Mouse (Mus musculus): ENCODE results near the gene Glp2r. TPM values are rescaled to one million over a fixed set of nuclear protein-coding genes. Genes with fewer than 3 reads are reported as not detected.

The Glp2r gene
- polyA plus RNA-seq, 1 experiment: not detected

DNA sequence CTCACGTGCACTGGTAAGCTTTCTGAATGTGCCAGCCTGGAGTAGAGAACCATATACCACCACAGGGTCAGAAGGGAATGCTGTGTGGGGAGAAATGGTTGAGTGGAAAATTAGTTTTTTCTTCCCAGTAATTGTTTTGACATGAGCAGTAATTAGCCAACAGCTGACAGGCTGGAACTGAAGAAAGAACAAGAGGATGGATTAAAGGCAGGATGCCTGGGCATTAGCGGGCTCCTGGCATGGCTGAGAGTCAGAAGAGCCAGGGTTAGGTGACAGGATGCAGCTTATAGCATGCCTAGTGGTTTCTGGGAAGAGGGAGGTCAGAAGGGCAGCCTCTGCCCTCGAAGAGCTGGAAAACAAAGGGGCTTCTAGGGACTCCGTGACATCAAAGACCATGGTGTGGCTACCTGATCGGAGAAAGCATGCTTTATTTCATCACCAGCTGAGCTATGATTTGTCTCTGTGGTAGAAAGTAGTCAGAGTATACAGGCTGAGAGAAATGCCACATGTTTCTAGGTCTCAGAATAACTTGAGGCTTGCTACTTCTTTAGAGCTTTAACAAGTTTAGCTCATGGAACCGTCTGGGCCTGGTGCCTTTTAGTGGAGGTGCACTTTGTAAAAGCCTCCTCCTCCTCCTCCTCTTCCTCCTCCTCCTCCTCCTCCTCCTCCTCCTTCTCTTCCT, 133.9 kb downstream of the Glp2r start:
- TF ChIP-seq GATA1 (IDR thresholded peaks at IDR 0.05; ENCODE audit: low read length): no peak

DNA sequence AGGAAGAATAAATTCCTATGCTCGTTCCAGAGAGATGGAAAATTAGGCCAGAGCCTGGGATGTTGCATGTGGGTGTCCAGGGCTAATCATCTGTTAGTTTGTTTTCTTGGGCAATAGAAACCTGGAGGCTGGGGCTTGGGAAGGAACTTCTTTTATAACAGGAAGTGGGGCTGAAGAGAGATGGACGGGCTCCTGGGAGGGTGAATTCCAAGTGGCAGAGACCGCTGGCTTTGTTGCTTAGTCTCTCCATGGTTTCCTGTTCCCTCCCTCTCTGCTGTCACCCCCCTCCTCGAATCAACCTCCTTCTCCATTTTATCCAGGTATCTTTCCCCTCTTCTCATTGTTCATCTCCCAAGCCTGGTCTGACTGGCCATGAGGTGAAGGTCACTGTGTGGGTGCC, 134.8 kb downstream of the Glp2r start:
- TF ChIP-seq GATA1 (IDR thresholded peaks at IDR 0.05; ENCODE audit: low read length): no peak

DNA sequence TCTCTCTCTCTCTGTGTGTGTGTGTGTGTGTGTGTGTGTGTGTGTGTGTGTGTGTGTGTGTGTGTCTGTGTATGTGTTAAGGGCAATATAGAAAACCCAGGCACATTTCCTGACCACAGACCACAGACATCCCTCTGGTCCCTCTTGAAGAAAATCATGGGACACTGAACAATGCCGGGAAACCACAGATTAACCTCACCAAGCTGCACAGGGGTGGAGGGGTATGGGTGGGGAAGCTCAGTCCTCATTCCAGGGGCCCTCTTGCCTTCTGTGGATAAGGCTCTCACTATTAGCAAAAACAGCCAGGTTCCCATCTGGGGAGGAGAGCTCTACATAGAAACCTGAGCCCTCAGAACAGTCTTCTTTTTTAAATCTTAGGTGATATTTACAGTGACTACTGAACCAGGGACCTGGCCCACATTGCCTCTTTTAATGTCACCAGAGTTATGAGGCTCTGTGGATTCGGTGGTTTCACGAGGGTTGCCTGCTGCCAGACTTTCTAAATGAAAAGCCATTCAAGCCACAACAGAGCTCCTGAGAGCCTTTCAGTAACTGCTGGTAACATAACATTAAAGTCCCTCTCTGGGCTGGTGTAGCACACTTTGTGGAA, 137.2 kb downstream of the Glp2r start:
- no peak for TF ChIP-seq GATA1 (IDR thresholded peaks at IDR 0.05; ENCODE audit: low read length)

GRCm38 (mm10) chr11:67632906-67633305, 138.0 kb downstream of the Glp2r start:
- no peak for TF ChIP-seq GATA1 (IDR thresholded peaks at IDR 0.05; ENCODE audit: low read length)

DNA sequence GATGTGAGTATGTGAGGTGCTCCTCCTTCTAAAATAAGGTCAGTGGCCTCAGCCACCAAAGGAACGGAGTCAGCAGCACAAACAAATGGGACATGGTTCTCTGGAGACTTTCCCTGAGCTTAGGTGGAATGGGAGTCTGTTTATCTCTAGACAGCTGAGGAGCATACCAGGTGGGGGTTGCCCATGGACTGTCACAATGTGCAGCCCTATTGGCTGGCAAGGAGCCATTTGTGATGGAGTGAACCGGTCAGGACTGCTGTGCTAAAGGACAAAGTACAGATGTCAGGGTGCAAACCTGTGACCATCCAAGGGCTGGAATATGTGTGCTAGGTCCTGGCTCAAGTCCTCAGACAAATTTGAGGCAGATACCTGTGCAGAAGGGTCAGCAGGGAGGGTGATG, 142.4 kb downstream of the Glp2r start:
- TF ChIP-seq GATA1 (IDR thresholded peaks at IDR 0.05; ENCODE audit: low read length): no peak

GRCm38 (mm10) chr11:67627179-67627578, 143.8 kb downstream of the Glp2r start:
- no peak for TF ChIP-seq GATA1 (IDR thresholded peaks at IDR 0.05; ENCODE audit: low read length)

DNA sequence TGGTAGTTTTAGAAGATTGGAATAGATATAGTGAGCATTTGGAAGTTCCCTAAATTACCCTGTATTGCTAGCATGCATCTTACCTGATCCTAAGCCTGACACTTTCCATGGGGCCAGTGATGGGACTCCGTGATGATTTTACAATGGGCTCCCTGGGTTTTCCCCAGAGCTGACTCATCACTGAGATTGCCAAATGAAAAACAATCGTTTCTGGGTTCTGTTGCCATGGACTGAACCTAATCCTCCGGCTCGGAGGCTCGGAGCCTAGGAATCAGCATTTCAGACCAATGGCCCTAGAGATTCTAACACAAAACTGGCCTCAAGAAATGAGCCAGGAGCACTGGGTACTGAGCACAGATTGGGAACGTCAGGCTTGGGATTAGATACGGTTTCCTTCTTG, 148.6 kb downstream of the Glp2r start:
- no peak for TF ChIP-seq GATA1 (IDR thresholded peaks at IDR 0.05; ENCODE audit: low read length)

DNA sequence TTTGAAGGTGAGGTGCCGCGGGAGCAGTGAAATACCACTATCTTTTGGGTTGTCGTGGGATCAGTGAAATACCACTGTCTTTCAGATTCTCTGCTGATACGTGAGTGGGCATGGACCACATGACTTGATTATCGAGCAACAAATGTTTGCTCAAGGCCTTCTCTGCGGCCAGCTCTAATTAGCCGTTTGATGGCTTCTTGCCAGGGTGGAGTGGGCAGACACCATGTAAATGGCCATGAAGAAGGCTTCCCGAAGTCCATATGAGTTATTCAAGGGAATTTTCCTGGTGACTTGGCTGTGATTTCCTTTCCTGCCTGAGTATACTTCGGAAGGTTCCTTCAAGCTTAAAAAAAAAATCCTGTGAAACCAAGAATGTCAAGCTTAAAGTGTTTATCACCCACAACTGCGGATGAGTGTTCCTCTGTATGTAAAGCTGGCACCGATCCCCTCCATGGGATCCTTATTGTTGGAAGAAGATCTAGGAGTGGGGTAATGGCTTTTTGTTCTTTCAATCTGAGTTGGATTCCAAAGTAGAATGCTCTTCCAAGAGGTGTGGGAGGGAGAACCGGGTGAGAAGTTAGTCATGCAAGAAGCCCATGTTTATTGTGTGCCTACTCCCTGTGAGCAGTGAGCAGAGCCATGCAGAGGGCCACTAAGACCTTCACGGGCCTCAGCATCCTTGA, 154.3 kb downstream of the Glp2r start:
- TF ChIP-seq GATA1 (IDR thresholded peaks at IDR 0.05; ENCODE audit: low read length): no peak

- no peak for TF ChIP-seq GATA1 (IDR thresholded peaks at IDR 0.05; ENCODE audit: low read length)
Observed at GRCm38 (mm10) chr11:67612158-67612839, 158.7 kb downstream of the Glp2r start.

Other genes starting within 250 kb of the Glp2r start
- gene Rcvrn, start 75.8 kb downstream of the Glp2r start, polyA plus RNA-seq (2012): not detected in 2 replicates
- not detected in 2 replicates for gene Gsg1l2, start 3.5 kb upstream of the Glp2r start, polyA plus RNA-seq (2012)
- not detected in 2 replicates for gene Dhrs7c, start 27.0 kb upstream of the Glp2r start, polyA plus RNA-seq (2012)
- not detected in 2 replicates for gene Usp43, start 151.0 kb upstream of the Glp2r start, polyA plus RNA-seq (2012)
- gene Cfap52, start 194.5 kb upstream of the Glp2r start, polyA plus RNA-seq (2012): not detected in 2 replicates
- 0.66 and 1.0 TPM in 2 replicates for gene Stx8, start 195.0 kb upstream of the Glp2r start, polyA plus RNA-seq (2012)

All from G1E-ER4 (cell line).